Mouse (Mus musculus): Measurements from ENCODE around the gene Sfpq.

The Sfpq gene

GRCm38 (mm10) chr4:127027228-127028190 lies 6.4 kb downstream of the Sfpq start:
- DNase-seq (ENCODE audit: low read depth, low spot score) = peak; percentile 83

GRCm38 (mm10) chr4:127037158-127037557 lies 16.0 kb downstream of the Sfpq start:
- DNase-seq (ENCODE audit: low read depth, low spot score) = no peak

- DNase-seq (ENCODE audit: low read depth, low spot score) = no peak
Observed at GRCm38 (mm10) chr4:127037908-127038827, 17.0 kb downstream of the Sfpq start.

GRCm38 (mm10) chr4:127038828-127039349 lies 17.8 kb downstream of the Sfpq start:
- no peak for DNase-seq (ENCODE audit: low read depth, low spot score)

GRCm38 (mm10) chr4:127039871-127040483 lies 18.9 kb downstream of the Sfpq start:
- DNase-seq (ENCODE audit: low read depth, low spot score) = no peak

GRCm38 (mm10) chr4:127043540-127043939 lies 22.4 kb downstream of the Sfpq start:
- no peak for DNase-seq (ENCODE audit: low read depth, low spot score)

GRCm38 (mm10) chr4:127051121-127051520 lies 30.0 kb downstream of the Sfpq start:
- DNase-seq (ENCODE audit: low read depth, low spot score) = no peak

GRCm38 (mm10) chr4:127053071-127053470 lies 31.9 kb downstream of the Sfpq start:
- no peak for DNase-seq (ENCODE audit: low read depth, low spot score)

GRCm38 (mm10) chr4:127054522-127055198 lies 33.5 kb downstream of the Sfpq start:
- no peak for DNase-seq (ENCODE audit: low read depth, low spot score)

- DNase-seq (ENCODE audit: low read depth, low spot score) = peak; percentile 82
Observed at GRCm38 (mm10) chr4:127060585-127061290, 39.6 kb downstream of the Sfpq start, which contains the start of gene Zmym1. TSS of gene Zmym1 (minus strand) at chr4:127061152.

GRCm38 (mm10) chr4:127064051-127064450 lies 42.9 kb downstream of the Sfpq start:
- no peak for DNase-seq (ENCODE audit: low read depth, low spot score)

- no peak for DNase-seq (ENCODE audit: low read depth, low spot score)
Observed at GRCm38 (mm10) chr4:127074915-127075314, 53.8 kb downstream of the Sfpq start.

- peak; percentile 84 for DNase-seq (ENCODE audit: low read depth, low spot score)
Observed at GRCm38 (mm10) chr4:127076875-127077548, 55.9 kb downstream of the Sfpq start, which contains the start of gene Zmym6. TSS of gene Zmym6 (plus strand) at chr4:127077383.

GRCm38 (mm10) chr4:127080806-127081205 lies 59.7 kb downstream of the Sfpq start:
- DNase-seq (ENCODE audit: low read depth, low spot score) = no peak

- no peak for DNase-seq (ENCODE audit: low read depth, low spot score)
Observed at GRCm38 (mm10) chr4:127083131-127083530, 62.0 kb downstream of the Sfpq start.

- DNase-seq (ENCODE audit: low read depth, low spot score) = no peak
Observed at GRCm38 (mm10) chr4:127085761-127086160, 64.6 kb downstream of the Sfpq start.

Data from 3T3-L1 (cell line).